Mouse (Mus musculus): ENCODE data around the gene Olfr460.
"Not testable (repeated sequence)": the region's sequence is repeated elsewhere in the genome, so short reads cannot be mapped to it uniquely, and the experiment has no call there.

Gene Olfr460

DNA sequence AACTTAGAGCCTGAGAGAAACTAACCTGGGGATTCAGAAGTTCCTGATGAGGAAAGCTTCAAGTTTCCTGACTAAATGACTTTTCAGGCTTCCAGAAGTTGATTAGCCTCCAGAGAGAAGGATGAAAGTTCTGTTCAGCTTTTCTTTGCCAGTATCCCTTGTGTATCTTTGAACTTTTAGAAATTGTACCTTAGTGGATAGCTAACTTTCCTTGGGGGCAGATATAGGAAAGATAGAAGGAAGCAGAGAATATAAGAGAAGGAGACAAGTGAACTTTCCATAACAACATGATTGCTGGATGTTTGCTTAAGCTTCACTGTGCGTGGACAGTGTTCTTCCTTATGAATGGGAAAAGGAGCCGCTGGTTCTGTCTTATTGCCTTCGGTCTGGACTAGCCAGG, at the start of gene Olfr460:
TSS of gene Olfr460 (plus strand) at position 301 of the 400 bp plus-strand sequence.
- in situ Hi-C loops (cut with MboI, MseI) = no loop called here

DNA sequence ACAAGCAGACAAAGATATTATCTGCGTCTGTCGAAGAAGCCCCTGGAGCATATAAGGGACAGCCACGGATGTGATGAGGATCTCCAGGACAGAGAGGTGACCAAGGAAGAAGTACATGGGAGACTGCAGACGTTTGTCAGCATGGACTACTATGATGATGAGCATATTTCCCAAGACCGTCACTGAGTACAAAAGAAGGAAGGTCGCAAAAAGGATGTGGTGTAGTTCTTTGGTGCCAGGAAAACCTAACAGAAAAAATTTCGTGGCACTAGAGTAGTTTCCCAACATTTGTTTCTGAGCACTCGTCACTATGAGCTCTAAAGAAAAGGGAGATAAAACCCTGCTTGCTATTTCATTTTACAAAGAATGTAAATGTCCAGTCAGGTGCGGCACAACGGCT, 24.6 kb upstream of the Olfr460 start:
- in situ Hi-C loops (cut with MboI, MseI) = no loop called here

DNA sequence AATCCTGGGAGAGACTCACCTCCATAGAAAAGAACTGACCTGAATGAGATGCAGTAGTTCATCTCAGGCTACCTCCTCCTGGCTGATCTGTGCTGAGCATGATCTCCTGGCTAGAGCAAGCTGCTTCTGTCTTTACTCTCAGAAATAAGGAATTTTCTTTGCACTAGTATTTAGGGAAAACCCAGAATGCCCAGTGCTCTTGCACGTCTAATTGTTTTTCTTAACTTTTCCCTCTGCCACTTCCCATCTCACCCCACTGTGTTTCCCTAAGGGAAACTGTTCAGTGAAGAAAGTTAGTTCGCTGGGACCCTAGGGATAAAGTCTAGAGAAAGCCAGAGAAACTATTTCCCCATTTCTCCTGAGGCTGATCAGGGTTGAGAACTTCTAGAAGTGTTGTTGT, 14.3 kb upstream of the Olfr460 start, which contains the start of gene Olfr461:
TSS of gene Olfr461 (minus strand) at position 101 of the 400 bp plus-strand sequence.
- in situ Hi-C loops (cut with MboI, MseI) = no loop called here

DNA sequence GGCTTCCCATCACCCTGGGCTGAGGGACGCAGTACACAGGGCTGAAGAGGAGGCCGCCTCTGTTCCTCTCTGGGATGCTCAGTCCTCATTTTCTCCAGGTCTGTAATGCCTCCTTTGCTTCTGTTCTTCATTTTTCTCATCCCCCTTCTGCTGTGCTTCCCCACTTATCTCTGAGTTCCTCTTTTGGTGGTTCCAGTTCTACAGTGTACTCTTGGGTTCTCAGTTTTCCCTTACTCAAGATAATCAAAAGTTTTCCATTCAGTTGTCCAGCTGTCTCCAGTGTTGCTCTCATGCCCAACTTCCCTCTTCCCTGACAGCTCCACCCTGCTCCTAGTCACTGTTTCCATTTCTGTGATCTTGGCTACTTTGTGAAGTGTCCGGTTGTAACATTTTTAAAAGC, 4.3 kb downstream of the Olfr460 start:
- in situ Hi-C loops (cut with MboI, MseI) = no loop called here

DNA sequence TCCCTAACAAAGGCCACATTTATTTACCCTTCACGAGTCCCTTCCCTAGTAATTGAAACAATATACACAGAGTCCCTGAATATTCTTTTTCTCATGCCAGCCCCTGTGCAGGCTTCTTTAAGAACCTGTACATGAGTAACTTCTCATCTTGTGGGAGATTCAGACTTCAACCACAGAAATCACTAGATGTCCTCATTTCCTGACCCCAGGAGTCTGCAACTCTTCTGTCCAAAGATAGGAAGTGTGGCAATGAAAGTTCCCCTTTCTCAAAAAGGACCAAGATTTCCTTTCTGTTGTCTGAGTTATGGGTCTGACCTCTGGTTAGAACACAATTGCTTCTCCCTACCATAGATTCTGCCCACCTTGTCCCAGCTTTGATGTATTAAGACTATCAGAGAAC, 7.0 kb downstream of the Olfr460 start:
- in situ Hi-C loops (cut with MboI, MseI) = no loop called here

DNA sequence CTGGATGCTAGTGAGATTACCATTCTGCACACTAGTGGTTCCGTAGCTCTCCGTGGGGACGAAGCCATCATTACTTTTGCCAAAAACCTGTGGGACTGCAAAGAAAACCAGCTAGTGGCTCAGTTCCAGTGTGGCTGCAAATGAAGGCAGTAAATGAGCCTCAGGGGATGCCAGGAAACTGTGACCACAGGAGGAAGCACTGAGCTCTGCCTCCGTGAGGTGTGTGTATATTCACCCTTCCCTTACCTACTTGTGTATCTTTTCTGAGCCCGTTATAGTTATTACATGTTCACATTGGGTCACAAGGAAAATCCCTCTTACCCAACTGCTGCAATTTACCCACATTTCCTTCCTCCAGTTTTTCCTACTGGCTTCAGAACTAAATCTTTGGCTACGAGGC, 15.0 kb downstream of the Olfr460 start:
- in situ Hi-C loops (cut with MboI, MseI) = loop anchor here in 1 of 2 experiments (10.0 kb wide), 1 partner anchor 300 kb away; no protein-coding TSS in a partner anchor

DNA sequence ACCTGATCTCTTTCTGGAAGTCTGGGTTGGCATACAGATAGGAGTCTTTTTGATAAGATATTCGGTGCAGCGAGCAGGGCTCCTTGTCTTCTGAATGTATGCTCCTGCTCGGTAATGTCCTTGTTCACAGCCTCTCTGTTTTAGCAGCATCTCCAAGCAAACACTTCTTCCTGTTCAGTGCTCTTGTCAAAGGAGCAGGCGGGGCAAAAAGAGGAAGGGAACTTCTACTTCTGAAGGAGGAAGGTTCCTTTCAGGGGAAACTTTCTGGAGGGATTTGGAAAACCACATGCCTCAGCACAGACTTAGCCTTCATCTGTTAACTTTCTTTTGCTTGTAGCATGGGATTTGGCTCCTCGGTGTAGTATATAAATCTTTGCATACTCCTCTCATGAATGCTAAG, 16.4 kb downstream of the Olfr460 start, which contains the start of gene Clec5a:
TSS of gene Clec5a (minus strand) at position 177 of the 400 bp plus-strand sequence.
- in situ Hi-C loops (cut with MboI, MseI) = loop anchor here in 1 of 2 experiments (10.0 kb wide), 1 partner anchor 301 kb away; no protein-coding TSS in a partner anchor

DNA sequence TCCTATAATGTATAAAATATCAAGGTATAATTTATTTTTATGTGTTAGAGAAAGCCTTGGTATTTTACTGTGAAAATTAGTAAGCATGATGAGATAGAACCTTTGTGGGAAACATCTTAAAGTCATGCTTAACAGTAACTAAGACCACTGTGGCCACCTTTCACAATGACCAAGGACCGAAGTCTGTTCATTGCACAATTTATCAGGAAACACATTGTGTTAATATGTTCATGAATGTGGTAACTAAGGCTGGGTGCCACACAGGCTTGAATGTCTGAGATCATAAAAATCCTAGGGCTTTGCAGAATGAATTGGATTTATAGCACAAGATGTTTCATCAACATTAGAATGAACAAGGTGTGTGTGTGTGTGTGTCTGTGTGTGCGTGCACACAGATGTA, 19.1 kb downstream of the Olfr460 start:
- in situ Hi-C loops (cut with MboI, MseI) = loop anchor here in 1 of 2 experiments (10.0 kb wide), 1 partner anchor 304 kb away; no protein-coding TSS in a partner anchor

DNA sequence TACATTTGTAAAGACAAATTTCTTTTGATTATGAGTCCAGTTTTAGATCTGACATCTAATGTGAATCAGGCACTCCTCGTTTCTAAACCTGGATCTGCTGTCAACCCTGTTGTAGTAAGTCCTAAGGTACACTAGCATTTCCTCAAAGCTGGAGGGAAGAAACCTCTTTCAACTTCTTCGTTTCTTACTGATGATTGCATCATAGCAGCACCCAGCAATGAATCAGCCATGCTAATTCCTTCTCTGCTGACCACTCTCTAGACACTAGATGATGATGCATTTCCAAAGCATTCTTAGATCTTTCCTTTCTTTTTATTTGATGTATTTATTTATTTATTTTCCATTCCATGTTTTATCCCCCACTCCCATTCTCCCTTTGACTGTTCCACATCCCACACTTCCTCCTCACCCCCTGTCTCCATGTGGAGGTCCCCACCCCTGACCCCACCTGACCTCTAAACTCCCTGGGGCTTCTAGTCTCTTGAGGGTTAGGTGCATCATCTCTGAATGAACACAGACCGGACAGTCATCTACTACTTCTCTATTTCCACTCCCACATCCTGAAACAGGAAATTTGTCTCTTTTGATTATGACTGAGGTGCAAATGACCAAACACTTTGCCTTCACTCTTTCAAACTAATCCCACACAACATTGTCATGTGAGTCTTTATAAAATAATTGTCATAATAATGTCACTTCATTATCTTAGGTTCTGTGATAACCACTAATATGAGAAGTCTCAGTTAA, 25.7 kb downstream of the Olfr460 start:
- in situ Hi-C loops (cut with MboI, MseI) = no loop called here

DNA sequence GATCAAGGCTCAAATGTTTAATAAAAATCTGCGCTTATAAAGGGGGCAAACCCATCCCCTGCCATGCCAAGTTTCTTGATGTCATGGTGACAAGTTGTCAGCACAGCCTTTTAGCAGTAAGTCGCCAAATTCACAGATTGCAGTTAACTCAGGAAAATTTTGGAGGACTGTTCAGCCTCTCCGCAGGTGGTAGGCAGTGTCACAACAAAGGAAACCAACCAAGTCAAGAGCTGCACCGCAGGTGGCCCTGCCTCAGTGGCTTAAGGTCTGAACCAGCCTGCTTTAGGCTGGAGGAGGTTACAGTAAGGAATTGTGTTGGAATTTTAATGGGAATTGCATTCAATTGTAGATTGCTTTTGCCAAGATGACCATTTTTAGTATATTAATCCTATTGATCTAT, 29.3 kb downstream of the Olfr460 start:
- in situ Hi-C loops (cut with MboI, MseI) = not testable (repeated sequence)

DNA sequence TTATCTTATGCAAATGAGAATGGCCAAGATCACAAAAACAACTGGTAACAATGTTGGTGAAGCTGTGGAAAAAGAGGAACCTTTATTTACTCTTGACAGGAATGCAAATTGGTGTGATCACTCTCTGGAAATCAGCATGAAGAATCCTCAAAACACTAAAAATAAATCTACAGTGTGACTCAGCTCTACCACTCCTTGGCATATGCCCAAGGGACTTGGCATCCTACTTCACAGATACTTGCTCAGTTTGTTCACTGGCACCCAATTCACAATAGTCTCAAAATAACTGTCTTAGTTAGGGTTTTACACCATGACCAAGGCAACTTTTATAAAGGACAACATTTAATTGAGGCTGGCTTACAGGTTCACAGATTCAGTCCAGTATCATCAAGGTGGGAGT, 38.1 kb downstream of the Olfr460 start:
- in situ Hi-C loops (cut with MboI, MseI) = no loop called here

DNA sequence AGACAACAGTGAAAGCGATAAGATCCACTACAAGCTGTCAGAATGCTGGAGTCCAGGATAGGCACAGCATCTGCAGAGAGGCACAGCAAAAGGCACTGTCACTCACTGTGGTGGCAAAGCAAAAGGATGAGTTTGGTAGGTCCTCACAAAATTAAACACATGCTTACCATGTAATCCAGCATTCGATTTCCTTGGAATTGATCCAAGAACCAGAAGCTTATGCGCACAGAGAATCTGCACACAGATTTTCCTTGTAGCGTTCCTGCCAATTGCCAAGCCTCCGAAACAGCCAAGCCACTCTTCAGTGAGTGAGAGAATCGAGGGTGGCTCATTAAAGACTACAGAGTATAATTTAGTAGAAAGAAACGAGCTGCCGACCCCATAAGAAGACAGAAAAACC, 41.0 kb downstream of the Olfr460 start:
- in situ Hi-C loops (cut with MboI, MseI) = loop anchor here in 1 of 2 experiments (10.0 kb wide), 1 partner anchor 1595 kb away; no protein-coding TSS in a partner anchor

DNA sequence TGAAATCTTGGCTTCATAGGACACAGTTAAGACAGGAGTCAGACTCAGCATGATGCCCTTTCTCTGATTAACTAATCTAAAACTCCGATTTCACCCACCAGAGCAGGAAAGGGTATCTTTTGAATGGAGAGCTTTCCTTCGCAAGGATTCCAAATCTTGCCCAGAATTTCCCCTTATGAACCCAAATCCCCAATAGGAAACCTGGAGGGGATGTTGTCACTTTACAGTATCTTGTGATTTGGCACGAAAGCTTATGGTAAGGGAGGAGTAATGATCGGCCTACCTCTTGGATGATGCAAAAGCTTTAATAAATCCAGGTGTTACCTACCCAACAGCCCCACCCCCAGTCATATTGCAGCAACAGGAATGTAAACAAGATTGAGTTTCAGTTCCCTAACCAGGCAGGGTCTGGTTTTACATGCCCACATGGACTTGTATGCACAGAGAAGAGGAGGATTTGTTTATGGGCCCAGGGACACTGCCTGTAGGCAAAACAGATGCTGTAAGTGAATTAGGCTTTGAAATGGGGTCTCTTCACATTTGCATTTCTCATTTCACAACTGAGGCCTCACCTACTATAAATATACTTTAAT, 44.1 kb downstream of the Olfr460 start, which contains the start of gene Tas2r138:
TSS of gene Tas2r138 (minus strand) at position 51 of the 593 bp plus-strand sequence.
- in situ Hi-C loops (cut with MboI, MseI) = loop anchor here in 1 of 2 experiments (10.0 kb wide), 1 partner anchor 1599 kb away; no protein-coding TSS in a partner anchor

DNA sequence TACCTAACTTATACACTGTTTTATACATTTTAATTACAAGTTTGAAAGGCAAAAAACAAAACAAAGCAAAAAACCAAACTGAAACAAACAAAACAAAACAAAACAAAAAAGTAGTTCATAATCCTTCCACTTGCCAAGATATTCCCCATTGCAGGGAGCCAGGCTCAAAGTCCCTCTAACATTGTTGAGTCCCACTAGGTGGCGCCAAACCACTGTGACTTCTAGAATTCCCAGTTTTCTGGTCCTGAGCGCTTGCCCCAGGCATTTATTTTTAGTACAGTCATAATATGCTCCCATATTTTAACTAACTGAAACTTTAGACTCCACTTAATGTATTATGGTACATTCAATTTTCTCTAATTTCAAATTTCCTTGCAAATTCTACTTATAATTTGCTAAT, 48.7 kb downstream of the Olfr460 start:
- in situ Hi-C loops (cut with MboI, MseI) = loop anchor here in 1 of 2 experiments (10.0 kb wide), 1 partner anchor 1603 kb away; no protein-coding TSS in a partner anchor
